Mouse (Mus musculus) T-helper 2 cell (primary cell): ENCODE measurements around the gene Vamp4.

ENCODE experiments used
- in situ Hi-C: fragments of 300-600 bp; cut with MboI, MseI; formaldehyde crosslinking; loops from one replicate; pipeline ENCODE4 v1.15.1; 2025; ENCODE audit warnings: high pct_unique_total_duplicates

Vamp4 gene

GRCm38 (mm10) chr1:162570260-162570748 lies at the start of gene Vamp4:
Gene Vamp4 (plus strand): TSS chr1:162570515.
- in situ Hi-C loops = loop anchor here (25.0 kb wide), 1 partner anchor 1417 kb away; the partner anchor contains the start of genes BC055324 and Mettl18

- in situ Hi-C loops = no loop called here
Measured at GRCm38 (mm10) chr1:162529651-162530050, 40.7 kb upstream of the Vamp4 start.

- in situ Hi-C loops = no loop called here
Measured at GRCm38 (mm10) chr1:162530666-162531065, 39.6 kb upstream of the Vamp4 start.

GRCm38 (mm10) chr1:162531584-162531983 lies 38.7 kb upstream of the Vamp4 start:
- in situ Hi-C loops = no loop called here

- in situ Hi-C loops = no loop called here
Measured at GRCm38 (mm10) chr1:162532330-162532729, 38.0 kb upstream of the Vamp4 start.

GRCm38 (mm10) chr1:162533766-162534560 lies 36.4 kb upstream of the Vamp4 start:
- in situ Hi-C loops = no loop called here

GRCm38 (mm10) chr1:162543231-162543630 lies 27.1 kb upstream of the Vamp4 start:
- in situ Hi-C loops = no loop called here

GRCm38 (mm10) chr1:162547607-162548006 lies 22.7 kb upstream of the Vamp4 start:
- in situ Hi-C loops = no loop called here

- in situ Hi-C loops = no loop called here
Measured at GRCm38 (mm10) chr1:162548016-162548916, 22.0 kb upstream of the Vamp4 start, which contains the start of gene Mettl13. Gene Mettl13 (minus strand): TSS chr1:162548551.

GRCm38 (mm10) chr1:162548917-162549613 lies 21.2 kb upstream of the Vamp4 start:
- in situ Hi-C loops = no loop called here

GRCm38 (mm10) chr1:162549615-162550283 lies 20.6 kb upstream of the Vamp4 start:
- in situ Hi-C loops = loop anchor here (25.0 kb wide), 1 partner anchor 1438 kb away; the partner anchor contains the start of genes BC055324 and Mettl18

- in situ Hi-C loops = loop anchor here (25.0 kb wide), 1 partner anchor 1434 kb away; the partner anchor contains the start of genes BC055324 and Mettl18
Measured at GRCm38 (mm10) chr1:162552956-162553355, 17.4 kb upstream of the Vamp4 start.

- in situ Hi-C loops = loop anchor here (25.0 kb wide), 1 partner anchor 1433 kb away; the partner anchor contains the start of genes BC055324 and Mettl18
Measured at GRCm38 (mm10) chr1:162554193-162554592, 16.1 kb upstream of the Vamp4 start.

GRCm38 (mm10) chr1:162563236-162563635 lies 7.1 kb upstream of the Vamp4 start:
- in situ Hi-C loops = loop anchor here (25.0 kb wide), 1 partner anchor 1424 kb away; the partner anchor contains the start of genes BC055324 and Mettl18

GRCm38 (mm10) chr1:162564992-162565391 lies 5.3 kb upstream of the Vamp4 start:
- in situ Hi-C loops = loop anchor here (25.0 kb wide), 1 partner anchor 1422 kb away; the partner anchor contains the start of genes BC055324 and Mettl18

- in situ Hi-C loops = loop anchor here (25.0 kb wide), 1 partner anchor 1420 kb away; the partner anchor contains the start of genes BC055324 and Mettl18
Measured at GRCm38 (mm10) chr1:162567351-162567750, 3.0 kb upstream of the Vamp4 start.

GRCm38 (mm10) chr1:162570931-162571601 lies 751 bp downstream of the Vamp4 start:
- in situ Hi-C loops = loop anchor here (25.0 kb wide), 1 partner anchor 1416 kb away; the partner anchor contains the start of genes BC055324 and Mettl18

GRCm38 (mm10) chr1:162575098-162575497 lies 4.8 kb downstream of the Vamp4 start:
- in situ Hi-C loops = no loop called here

- in situ Hi-C loops = no loop called here
Measured at GRCm38 (mm10) chr1:162582884-162583283, 12.6 kb downstream of the Vamp4 start.

GRCm38 (mm10) chr1:162586282-162586681 lies 16.0 kb downstream of the Vamp4 start:
- in situ Hi-C loops = no loop called here
